Mouse (Mus musculus): ENCODE data around the gene Col4a1.
A peak's percentile ranks its signal among the peaks of the same experiment; 100 is the strongest.

Gene Col4a1

DNA sequence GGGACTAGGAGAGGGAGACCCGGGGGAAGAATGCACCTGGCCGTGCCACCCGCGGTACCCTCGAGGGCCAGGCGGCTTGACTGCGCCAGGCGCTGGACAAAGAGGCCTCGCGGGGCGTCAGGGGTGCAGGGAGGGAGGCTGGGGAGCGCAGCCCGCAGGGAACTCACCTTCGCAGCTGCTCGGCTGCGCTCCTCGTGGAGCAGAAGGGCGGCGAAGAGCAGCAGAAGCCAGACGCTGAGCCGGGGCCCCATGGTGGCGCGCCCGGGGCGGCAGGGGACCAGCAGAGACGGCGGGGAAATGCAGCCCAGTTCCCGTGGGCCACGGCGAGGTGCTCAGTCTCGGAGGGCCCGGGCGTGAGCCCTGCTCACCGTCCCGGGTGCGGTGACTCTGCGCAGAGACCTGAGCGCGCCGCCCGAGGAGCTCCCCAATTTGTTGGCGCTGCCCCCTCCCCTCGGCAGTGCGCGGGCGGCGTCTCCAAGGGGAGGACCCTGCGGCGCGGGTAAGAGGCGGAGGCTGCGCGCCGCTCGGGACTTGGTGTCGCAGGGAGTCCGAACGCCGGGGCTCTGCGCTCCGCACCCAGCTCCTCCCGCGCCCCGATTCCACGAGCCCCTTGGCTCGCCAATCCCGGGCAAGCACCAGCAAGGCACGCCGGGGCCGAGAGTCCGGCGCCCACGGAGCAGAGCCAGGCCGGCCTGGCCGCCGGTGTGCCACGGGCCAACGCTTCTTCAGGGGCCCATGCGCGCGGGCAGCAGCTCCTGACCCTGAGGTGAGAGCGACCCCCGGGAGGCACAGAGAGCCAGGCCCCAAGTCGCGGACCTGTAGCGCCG, at the start of gene Col4a1, which contains the start of gene Col4a2:
Col4a1 (minus strand) TSS at position 478 of the 827 bp plus-strand sequence.
Col4a2 (plus strand) TSS at position 457 of the 827 bp plus-strand sequence.
- DNase-seq (ENCODE audit: low read depth, low spot score) = peak; percentile 74

DNA sequence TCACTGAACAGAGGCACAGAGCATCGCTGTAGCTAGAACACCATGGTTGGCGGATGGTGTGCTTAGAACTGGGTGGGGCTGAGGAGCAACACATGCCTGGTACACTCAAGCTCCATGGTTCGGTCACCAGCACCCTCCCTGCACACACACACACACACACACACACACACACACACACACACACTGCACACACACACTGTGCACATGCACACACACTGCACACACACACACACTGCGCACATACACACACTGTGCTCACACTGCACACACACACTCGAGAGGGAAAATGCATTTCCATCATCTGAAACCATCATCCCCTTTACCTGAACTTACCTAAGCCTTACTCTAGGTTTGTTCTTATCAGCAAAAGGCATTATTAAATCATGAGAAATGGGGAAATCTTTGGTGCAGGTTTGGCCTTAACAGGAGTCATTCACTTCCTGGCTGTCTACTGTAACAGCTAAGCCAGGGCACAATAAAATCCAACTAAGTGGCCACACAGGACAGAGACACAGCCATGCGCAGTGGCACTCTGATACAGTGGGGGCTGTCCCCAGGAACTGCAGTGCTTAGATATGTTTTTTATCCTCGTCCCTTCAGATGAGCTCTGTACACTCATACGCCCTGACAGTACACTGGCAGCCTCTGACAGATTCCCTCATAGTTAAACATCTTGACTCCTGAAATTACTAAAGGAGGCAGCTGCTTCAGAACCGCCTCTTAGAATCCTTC, 49.1 kb upstream of the Col4a1 start:
- no peak for DNase-seq (ENCODE audit: low read depth, low spot score)

GRCm38 (mm10) chr8:11359846-11360245, 47.2 kb upstream of the Col4a1 start:
- DNase-seq (ENCODE audit: low read depth, low spot score) = no peak

GRCm38 (mm10) chr8:11357921-11358436, 45.4 kb upstream of the Col4a1 start:
- DNase-seq (ENCODE audit: low read depth, low spot score) = peak; percentile 35

DNA sequence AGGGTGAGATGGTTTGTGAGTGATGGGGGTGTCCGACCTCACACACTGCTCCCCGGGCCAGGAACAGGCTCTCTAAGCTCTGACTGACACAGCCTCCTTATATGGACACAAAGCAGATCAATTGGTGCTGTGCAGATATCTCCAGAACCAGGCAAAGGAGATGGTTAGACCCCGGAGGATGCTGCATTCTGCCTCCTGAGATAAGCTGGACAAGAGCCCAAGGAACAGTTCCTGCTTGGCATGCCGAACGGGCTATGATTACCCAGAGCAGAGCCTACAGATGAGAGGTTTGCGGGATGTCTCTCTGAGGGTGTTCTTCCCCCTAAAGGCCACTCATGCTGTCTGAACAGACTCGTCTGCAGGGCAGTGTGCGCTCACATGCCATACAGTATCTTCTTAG, 44.1 kb upstream of the Col4a1 start:
- no peak for DNase-seq (ENCODE audit: low read depth, low spot score)

GRCm38 (mm10) chr8:11355900-11356299, 43.3 kb upstream of the Col4a1 start:
- no peak for DNase-seq (ENCODE audit: low read depth, low spot score)

DNA sequence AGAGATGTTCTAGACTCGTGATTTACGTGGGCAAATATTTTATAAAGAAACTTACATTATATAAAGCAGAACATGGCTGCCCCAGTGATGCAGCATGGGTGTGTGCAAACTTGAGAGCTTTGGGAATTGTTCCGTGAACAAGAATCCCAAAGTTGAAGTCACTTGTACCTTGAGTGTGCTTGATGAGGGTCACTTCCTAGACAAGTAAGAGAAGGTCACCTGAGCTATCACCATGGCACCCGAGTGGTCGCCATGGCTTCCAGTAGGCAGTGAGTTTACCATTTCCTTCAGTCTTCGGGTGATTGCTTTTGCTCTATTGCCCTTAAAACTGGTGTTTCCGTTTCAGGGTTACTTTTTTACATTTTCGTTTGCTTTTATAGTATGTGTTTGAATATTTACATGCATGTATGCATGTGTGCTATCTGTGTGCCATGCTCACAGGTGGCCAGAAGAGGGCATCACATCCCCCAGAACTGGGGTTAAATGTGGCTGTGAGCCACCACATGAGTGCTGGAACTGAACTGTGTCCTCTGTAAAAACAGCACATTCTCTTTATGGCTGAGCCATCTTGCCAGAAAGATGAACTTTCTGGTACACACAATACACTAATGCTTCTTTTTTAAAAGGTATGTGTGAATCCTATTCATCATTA, 42.3 kb upstream of the Col4a1 start:
- DNase-seq (ENCODE audit: low read depth, low spot score) = no peak

DNA sequence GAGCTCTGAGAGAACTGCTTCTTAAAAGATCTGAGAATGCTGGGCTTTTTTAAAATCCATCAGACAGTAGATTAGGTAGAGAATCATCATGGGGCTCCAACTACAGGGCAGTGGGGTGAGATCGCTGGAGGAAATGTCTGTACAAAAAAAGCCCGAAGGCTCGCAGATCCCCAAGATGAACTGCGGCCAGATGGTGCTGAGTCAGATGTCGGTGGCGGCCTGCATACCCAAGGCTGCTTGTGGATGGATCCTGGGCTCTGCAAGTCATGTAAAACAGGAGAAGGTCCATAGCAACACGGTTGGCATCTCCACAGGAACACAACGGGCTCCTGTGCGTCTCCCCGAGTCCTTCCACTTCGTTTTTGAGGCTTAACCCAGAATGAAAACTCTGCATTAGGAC, 39.9 kb upstream of the Col4a1 start:
- DNase-seq (ENCODE audit: low read depth, low spot score) = no peak

DNA sequence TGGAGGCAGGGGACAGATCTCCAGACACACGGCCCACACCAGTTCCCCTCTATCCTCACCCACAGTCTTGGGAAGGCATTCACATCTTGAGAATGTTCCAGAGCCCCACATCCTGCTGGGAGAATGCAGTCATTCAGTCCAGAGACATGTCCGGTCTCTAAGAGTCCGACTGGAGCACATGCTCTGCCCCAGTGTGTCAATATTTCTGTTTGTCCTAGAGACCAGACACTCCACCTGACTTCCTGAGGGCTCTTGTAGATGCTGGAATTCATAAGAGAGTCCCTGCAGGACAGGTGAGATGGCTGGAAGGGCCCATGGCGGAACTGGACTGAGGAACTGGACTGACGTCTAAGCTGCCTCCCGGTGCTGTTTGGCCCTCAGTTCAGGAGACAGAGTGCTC, 38.7 kb upstream of the Col4a1 start:
- DNase-seq (ENCODE audit: low read depth, low spot score) = no peak

DNA sequence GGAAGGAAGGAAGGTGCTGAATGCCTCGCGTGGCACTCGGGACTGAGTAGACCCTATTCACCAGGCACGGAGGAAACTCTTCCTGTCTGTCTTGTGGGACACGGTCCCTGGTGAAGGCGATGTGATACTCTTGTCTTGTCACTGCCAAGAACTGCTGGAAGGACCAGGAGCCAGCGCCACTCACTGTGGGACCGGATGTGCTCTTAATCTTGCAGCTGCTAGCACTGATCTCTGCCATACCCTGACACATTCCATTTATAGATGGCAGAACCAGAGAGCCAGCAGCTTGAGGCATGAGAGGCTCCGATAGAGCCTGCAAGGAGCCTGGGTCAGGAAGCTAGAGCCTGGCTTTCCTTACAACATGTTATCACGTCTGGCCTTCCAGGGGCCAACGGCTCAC, 36.0 kb upstream of the Col4a1 start:
- DNase-seq (ENCODE audit: low read depth, low spot score) = no peak

- DNase-seq (ENCODE audit: low read depth, low spot score) = no peak
Measured at GRCm38 (mm10) chr8:11347699-11348098, 35.1 kb upstream of the Col4a1 start.

GRCm38 (mm10) chr8:11346225-11346624, 33.6 kb upstream of the Col4a1 start:
- DNase-seq (ENCODE audit: low read depth, low spot score) = no peak

DNA sequence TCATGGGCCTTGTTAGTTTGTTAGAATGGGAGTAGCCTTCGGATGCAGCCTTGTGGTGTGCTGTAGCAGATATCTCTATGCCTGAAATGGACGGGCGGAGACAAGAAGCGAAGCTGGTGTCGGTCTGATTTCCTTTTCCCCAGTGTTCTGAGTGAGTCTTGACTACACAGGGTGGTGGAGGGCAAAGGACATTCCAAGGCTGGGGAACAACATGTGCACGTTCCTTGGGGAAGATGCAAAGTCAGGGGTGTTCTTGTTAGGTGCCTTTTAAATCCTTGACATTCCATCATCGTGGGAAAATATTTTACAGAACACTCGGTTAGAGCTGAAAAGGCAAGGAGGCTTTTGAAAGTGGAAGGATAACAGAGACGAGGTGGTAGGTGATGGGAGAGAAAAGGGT, 31.8 kb upstream of the Col4a1 start:
- no peak for DNase-seq (ENCODE audit: low read depth, low spot score)

- DNase-seq (ENCODE audit: low read depth, low spot score) = no peak
Measured at GRCm38 (mm10) chr8:11341111-11341566, 28.5 kb upstream of the Col4a1 start.

DNA sequence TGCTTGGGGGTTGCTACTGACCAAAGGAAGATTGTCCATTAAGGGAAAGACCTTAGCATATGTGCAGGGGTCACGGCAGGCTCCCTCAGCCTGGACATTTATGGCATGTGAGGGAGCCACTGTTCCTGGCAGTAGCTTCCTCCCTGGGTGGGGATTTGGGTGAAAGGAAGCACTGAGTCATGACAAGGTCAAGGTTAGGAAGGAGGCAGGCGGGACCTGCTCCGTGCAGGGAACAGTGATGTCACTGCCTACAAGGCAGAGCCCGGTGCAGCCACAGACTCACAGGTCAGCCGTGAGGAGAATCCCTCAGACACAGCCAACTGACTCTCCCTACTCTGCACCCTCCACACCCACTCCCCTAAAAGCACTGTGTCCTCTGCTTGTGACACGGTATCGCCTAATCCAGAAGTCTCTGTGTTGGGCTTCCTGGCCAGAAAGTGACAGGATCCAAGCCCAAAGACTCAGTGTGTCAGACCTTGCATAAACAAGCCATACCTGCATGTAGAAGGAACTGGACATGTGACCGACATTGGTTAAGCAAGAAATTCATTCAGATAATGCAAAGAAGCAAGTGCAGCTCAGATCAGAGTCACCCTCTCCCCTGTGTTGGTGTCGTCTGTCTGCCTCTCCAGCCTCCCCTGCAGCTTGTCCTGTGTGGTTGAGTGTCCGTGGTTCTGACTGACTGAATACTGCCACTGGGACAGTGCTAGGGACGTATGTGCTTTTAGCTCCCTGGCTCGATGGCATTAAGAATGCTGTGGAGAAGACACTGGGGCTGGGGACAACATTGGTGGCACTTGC, 27.9 kb upstream of the Col4a1 start:
- DNase-seq (ENCODE audit: low read depth, low spot score) = no peak

DNA sequence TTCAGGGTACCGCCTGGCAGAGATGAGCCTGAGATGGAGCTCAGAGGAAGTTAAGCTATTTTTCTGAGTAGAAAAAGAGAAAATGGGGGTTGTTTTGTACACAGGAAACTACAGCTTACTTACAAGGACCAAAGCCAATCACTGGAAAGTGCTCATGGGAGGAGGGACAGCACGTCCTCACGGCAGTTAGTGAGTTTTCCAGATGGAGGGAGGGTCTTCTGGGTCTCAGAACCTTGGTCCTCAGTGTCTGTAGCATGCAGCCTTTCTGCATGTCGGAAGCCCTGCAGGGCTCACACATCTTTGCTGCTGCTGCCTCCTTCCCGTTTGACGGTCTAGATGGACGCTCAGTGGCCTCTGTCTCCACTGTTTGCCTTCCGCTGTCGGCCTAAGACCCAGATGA, 25.9 kb upstream of the Col4a1 start:
- no peak for DNase-seq (ENCODE audit: low read depth, low spot score)

GRCm38 (mm10) chr8:11337642-11338041, 25.0 kb upstream of the Col4a1 start:
- no peak for DNase-seq (ENCODE audit: low read depth, low spot score)

DNA sequence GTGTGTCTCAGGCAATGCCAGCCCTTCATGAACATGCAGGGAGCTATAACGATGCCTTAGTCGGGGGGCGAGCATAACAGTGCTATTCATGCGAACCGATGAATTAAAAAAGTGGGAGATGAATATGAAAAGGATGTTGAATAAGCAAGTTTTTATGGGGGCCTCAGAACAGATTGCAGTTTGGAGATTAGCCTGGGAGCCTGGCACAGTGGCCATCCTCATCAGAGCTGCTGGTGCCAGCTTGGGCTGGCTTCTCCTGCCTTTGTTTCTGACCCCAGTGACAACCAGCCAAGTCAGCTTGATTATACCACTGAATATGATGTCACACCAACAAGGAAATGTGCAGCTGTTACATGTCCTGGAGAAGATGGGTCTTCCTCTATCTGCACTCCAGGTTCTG, 23.7 kb upstream of the Col4a1 start:
- no peak for DNase-seq (ENCODE audit: low read depth, low spot score)

- no peak for DNase-seq (ENCODE audit: low read depth, low spot score)
Measured at GRCm38 (mm10) chr8:11335238-11335637, 22.6 kb upstream of the Col4a1 start.

GRCm38 (mm10) chr8:11334493-11334892, 21.9 kb upstream of the Col4a1 start:
- no peak for DNase-seq (ENCODE audit: low read depth, low spot score)

DNA sequence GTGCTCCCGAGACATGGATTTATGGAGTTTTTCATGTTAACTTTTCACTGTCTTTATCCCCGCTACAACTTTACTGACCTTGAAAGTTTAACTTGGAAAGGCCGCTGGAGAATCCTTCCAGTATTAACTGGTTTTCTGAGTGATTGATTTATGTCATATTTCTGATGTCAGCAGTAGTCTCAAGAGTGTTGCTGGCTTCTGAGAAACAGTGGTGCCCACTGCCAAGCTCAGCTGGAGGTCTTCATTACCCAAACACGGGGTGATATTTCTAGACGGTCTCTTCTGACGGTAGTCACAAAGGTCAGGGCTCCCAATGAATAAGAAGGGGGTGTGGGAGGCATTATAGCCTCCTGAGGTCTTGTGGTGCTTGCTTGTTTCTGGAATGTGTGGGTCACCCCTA, 21.1 kb upstream of the Col4a1 start:
- no peak for DNase-seq (ENCODE audit: low read depth, low spot score)
